Mouse (Mus musculus): ENCODE results near the gene Ubxn2a.

DNA sequence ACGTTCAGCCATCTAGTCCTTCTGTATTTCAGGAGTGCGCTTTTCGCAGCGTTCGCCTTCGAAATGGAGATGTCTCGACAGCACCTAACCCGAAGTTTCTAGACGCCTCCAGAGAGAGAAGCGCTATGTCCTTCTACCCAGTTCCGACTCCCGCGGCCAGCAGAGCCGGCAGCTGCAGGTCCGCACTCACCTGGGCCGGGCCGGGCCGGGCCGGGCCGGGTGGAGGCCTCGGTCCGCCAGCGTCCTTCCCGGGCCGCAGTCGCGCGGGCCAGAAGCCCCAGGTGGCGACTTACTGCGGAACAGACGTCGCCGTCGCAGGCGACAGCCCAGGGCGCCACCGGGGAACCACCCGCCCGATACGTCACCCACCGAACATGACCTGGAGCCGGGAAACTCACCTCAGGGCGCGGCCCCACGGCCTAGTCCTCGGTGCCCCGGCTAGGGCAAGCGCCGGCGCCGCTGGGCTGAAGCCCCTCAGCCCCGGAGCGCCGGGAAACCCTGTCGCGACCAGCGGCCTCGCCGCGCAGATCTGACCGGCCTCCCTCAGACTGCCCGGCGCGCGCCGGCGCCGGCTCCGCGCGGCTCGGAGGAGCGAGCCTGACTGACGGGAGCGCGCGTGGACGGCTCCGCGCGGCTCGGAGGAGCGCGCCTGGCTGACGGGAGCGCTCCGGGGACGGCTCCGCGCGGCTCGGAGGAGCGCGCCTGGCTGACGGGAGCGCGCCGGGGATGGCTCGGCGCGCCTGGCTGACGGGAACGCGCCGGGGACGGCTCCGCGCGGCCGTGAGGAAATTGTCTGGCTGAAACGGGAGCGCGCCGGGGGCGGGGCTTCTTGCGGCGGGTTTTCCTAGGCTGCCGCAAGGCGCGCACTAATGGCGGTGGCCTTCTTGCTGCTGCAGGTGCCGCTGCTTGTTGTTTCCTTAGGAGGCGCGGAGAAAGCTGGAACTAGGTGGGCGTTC is at the start of gene Ubxn2a:
- TF ChIP-seq CTCF (IDR thresholded peaks at IDR 0.05; ENCODE audit: extremely low read depth, insufficient read depth, low read length) (no peak), POLR2A (IDR thresholded peaks at IDR 0.05; ENCODE audit: extremely low read depth, insufficient read depth, low read length) (no peak; the same call in 1 of the 2 replicates)

All from cortical plate, adult 2 months (tissue).